Mouse (Mus musculus) CH12.LX (cell line): ENCODE results near the gene Cacul1. TPM values are rescaled to one million over a fixed set of nuclear protein-coding genes. Genes with fewer than 3 reads are reported as not detected.

ENCODE experiments used
- DNase-seq: peaks from one replicate; pipeline ENCODE4 v3.0.0-alpha.2; 2013; ENCODE audit errors: extremely low read depth
- H3K27ac ChIP-seq: 2 replicates; pipeline ENCODE4 v1.5.1; 2012; ENCODE audit warnings: low read depth, mild to moderate bottlenecking, control low read depth, moderate library complexity; ENCODE audit not compliant: insufficient read depth
- H3K27me3 ChIP-seq: replicated peaks from 2 replicates; pipeline ENCODE3; 2012; ENCODE audit warnings: inconsistent platforms
- H3K36me3 ChIP-seq, 2 experiments: replicated peaks in 1 of 2; 2 replicates each; pipeline versions ENCODE3 to v1.6.1; 2012; ENCODE audit warnings: inconsistent platforms in 1 of 2, low read length in 1 of 2, mild to moderate bottlenecking in 1 of 2, mixed read lengths in 1 of 2, moderate library complexity in 1 of 2; ENCODE audit not compliant: control insufficient read depth in 1 of 2, insufficient read depth in 1 of 2
- H3K4me1 ChIP-seq, 2 experiments: 2 replicates each; pipeline ENCODE4 v1.6.1; 2012; ENCODE audit warnings: inconsistent platforms in 1 of 2, moderate library complexity in 1 of 2; ENCODE audit not compliant: insufficient read depth in 2 of 2, control insufficient read depth in 1 of 2
- H3K4me2 ChIP-seq: 2 replicates; pipeline ENCODE4 v1.6.1; 2012; ENCODE audit warnings: low read depth, mild to moderate bottlenecking, control low read depth; ENCODE audit not compliant: poor library complexity, insufficient read depth, severe bottlenecking
- H3K4me3 ChIP-seq, 3 experiments: fragments of 150-350 bp in 1 of 3; sonication (generic) in 1 of 3; replicated peaks in 1 of 3; 2 replicates each; pipeline versions ENCODE3 to v1.5.1; 2011 to 2012; ENCODE audit warnings: low read depth in 2 of 3, low read length in 2 of 3, mild to moderate bottlenecking in 2 of 3, moderate library complexity in 2 of 3, control low read depth in 1 of 3, improper control_type of control experiment in 1 of 3, inconsistent platforms in 1 of 3, mixed read lengths in 1 of 3; ENCODE audit not compliant: poor library complexity in 1 of 3
- H3K79me2 ChIP-seq: replicated peaks from 2 replicates; pipeline ENCODE4 v1.6.1; 2012; ENCODE audit warnings: mild to moderate bottlenecking, moderate library complexity; ENCODE audit not compliant: control insufficient read depth, poor library complexity, insufficient read depth, severe bottlenecking; ENCODE audit errors: extremely low read depth
- H3K9ac ChIP-seq: 2 replicates; pipeline ENCODE4 v1.6.1; 2012; ENCODE audit warnings: low read depth, mild to moderate bottlenecking, control low read depth, moderate library complexity; ENCODE audit not compliant: insufficient read depth
- H3K9me3 ChIP-seq: replicated peaks from 2 replicates; pipeline ENCODE3; 2012; ENCODE audit warnings: low read length, inconsistent platforms, mixed read lengths
- BHLHE40 ChIP-seq: IDR thresholded peaks from 2 replicates; pipeline ENCODE4 v1.6.1; 2011; ENCODE audit warnings: mild to moderate bottlenecking, low read depth, low read length, improper control_type of control experiment
- CHD1 ChIP-seq: IDR thresholded peaks from 2 replicates; pipeline ENCODE4 v1.6.1; 2012; ENCODE audit warnings: low read depth, low read length, improper control_type of control experiment, inconsistent platforms
- CHD2 ChIP-seq: IDR thresholded peaks from 2 replicates; pipeline ENCODE4 v1.6.1; 2011; ENCODE audit warnings: low read length, improper control_type of control experiment
- GABPA ChIP-seq: IDR thresholded peaks from 2 replicates; pipeline ENCODE4 v1.6.1; 2012; ENCODE audit warnings: low read depth, low read length, improper control_type of control experiment, inconsistent platforms; ENCODE audit not compliant: insufficient replicate concordance
- HCFC1 ChIP-seq: IDR thresholded peaks from 2 replicates; pipeline ENCODE4 v1.6.1; 2012; ENCODE audit warnings: low read depth, mild to moderate bottlenecking, inconsistent platforms, low read length, improper control_type of control experiment
- IRF4 ChIP-seq: IDR thresholded peaks from 2 replicates; pipeline ENCODE4 v1.6.1; 2014; ENCODE audit warnings: low read depth, mild to moderate bottlenecking, inconsistent platforms, low read length, improper control_type of control experiment
- JUN ChIP-seq: IDR thresholded peaks from 2 replicates; pipeline ENCODE4 v1.6.1; 2011; ENCODE audit warnings: low read depth, mild to moderate bottlenecking, low read length, improper control_type of control experiment, moderate library complexity; ENCODE audit not compliant: insufficient read depth
- MAFK ChIP-seq: IDR thresholded peaks from 2 replicates; pipeline ENCODE4 v1.6.1; 2011; ENCODE audit warnings: low read length, improper control_type of control experiment; ENCODE audit not compliant: insufficient replicate concordance
- MAX ChIP-seq: IDR thresholded peaks from 2 replicates; pipeline ENCODE4 v1.6.1; 2011; ENCODE audit warnings: low read length, improper control_type of control experiment
- MEF2A ChIP-seq: IDR thresholded peaks from 2 replicates; pipeline ENCODE4 v1.6.1; 2014; ENCODE audit warnings: low read depth, mild to moderate bottlenecking, inconsistent platforms, low read length, improper control_type of control experiment, borderline replicate concordance
- MXI1 ChIP-seq: IDR thresholded peaks from 2 replicates; pipeline ENCODE4 v1.6.1; 2011; ENCODE audit warnings: mild to moderate bottlenecking, low read depth, low read length, improper control_type of control experiment
- MYC ChIP-seq: IDR thresholded peaks from 2 replicates; pipeline ENCODE4 v1.6.1; 2011; ENCODE audit warnings: low read depth, mild to moderate bottlenecking, improper control_type of control experiment, low read length
- NRF1 ChIP-seq: IDR thresholded peaks from 2 replicates; pipeline ENCODE4 v1.6.1; 2014; ENCODE audit warnings: low read depth, mild to moderate bottlenecking, inconsistent platforms, low read length, improper control_type of control experiment, moderate library complexity
- POLR2A ChIP-seq: IDR thresholded peaks from 2 replicates; pipeline ENCODE4 v1.6.1; 2011; ENCODE audit warnings: low read depth, mild to moderate bottlenecking, improper control_type of control experiment, low read length
- RCOR1 ChIP-seq: conservative IDR thresholded peaks from 2 replicates; pipeline ENCODE4 v1.6.1; 2012; ENCODE audit warnings: low read depth, mild to moderate bottlenecking, inconsistent platforms, low read length, improper control_type of control experiment
- SIN3A ChIP-seq: IDR thresholded peaks from 2 replicates; pipeline ENCODE4 v1.6.1; 2012; ENCODE audit warnings: low read length, improper control_type of control experiment, inconsistent platforms
- TBP ChIP-seq: conservative IDR thresholded peaks from 2 replicates; pipeline ENCODE4 v1.6.1; 2011; ENCODE audit warnings: low read depth, low read length, improper control_type of control experiment
- TCF12 ChIP-seq: IDR thresholded peaks from 2 replicates; pipeline ENCODE4 v1.6.1; 2014; ENCODE audit warnings: low read depth, mild to moderate bottlenecking, inconsistent platforms, low read length, improper control_type of control experiment
- UBTF ChIP-seq: IDR thresholded peaks from 2 replicates; pipeline ENCODE4 v1.6.1; 2012; ENCODE audit warnings: low read depth, mild to moderate bottlenecking, inconsistent platforms, low read length, improper control_type of control experiment, moderate library complexity
- ZC3H11A ChIP-seq: IDR thresholded peaks from 2 replicates; pipeline ENCODE4 v1.6.1; 2012; ENCODE audit warnings: low read depth, mild to moderate bottlenecking, inconsistent platforms, low read length, improper control_type of control experiment
- ZNF384 ChIP-seq: IDR thresholded peaks from 2 replicates; pipeline ENCODE4 v1.6.1; 2012; ENCODE audit warnings: low read depth, low read length, improper control_type of control experiment, inconsistent platforms
- dilution Hi-C: fragments of 300-500 bp; cut with MboI; formaldehyde crosslinking; loops from 2 replicates; pipeline ENCODE4 v1.14.3; 2020; ENCODE audit warnings: low sequenced_read_pairs; ENCODE audit not compliant: extremely low pct_unique_long_range_greater_than_20kb, extremely low pct_ligation_motif_present
- in situ Hi-C: fragments of 300-500 bp; cut with MboI; formaldehyde crosslinking; loops from 3 replicates; pipeline ENCODE4 v1.14.3; 2019; ENCODE audit warnings: low sequenced_read_pairs, low pct_ligation_motif_present, low pct_unique_long_range_greater_than_20kb, mixed read lengths
- polyA plus RNA-seq: library from polyadenylated mRNA; unstranded; fragments of >175 nt; gene quantifications from 2 replicates; pipeline ENCODE4 v1.2.1, GENCODE M21; 2012; ENCODE audit warnings: low read depth; ENCODE audit not compliant: insufficient read length
- total RNA-seq, 2 experiments: library from RNA; depleted of rRNA; stranded (reverse); fragments of 300-350 nt in 1 of 2; fragments of >200 nt in 1 of 2; gene quantifications; 2 replicates each; pipeline ENCODE4 v1.2.3; 2012 to 2014

Cacul1 gene
- total and polyA plus RNA-seq, 3 experiments = 17.8 to 45.7 (median 44.6) TPM

GRCm38 (mm10) chr19:60579771-60580581 is 849 bp downstream of the Cacul1 start:
- no peaks in the 10 kb centered on the region for H3K9me3 ChIP-seq
- H3K79me2 ChIP-seq = peaks cover 43% of the 10 kb centered on the region
- dilution Hi-C loops (no loop called here), in situ Hi-C loops (no loop called here)
- H3K9ac ChIP-seq = peak overlapping the region; percentile 97
- peak overlapping the region; percentile 71 to 98 (median 95) for H3K4me3 ChIP-seq
- H3K36me3 ChIP-seq = peaks cover 0 to 15% of the 10 kb centered on the region in 2 experiments
- no peaks in the 10 kb centered on the region for H3K27me3 ChIP-seq
- no peak for TF ChIP-seq BHLHE40
- TF ChIP-seq UBTF = 0 out of 2 replicates have a peak, but pooled peaks have one; percentile 5
- TF ChIP-seq NRF1 = peak; percentile 65
- 0 out of 2 replicates have a peak, but pooled peaks have one; percentile 24 for TF ChIP-seq MYC
- TF ChIP-seq RCOR1 = no peak
- TF ChIP-seq SIN3A = peak; percentile 43; the same call in 1 of the 2 replicates
- peak; percentile 45; the same call in 1 of the 2 replicates for TF ChIP-seq CHD2
- TF ChIP-seq MXI1 = peak; percentile 37
- DNase-seq = peak; percentile 27
- H3K4me2 ChIP-seq = peak overlapping the region; percentile 86
- H3K4me1 ChIP-seq = peaks cover 0 to 41% of the 10 kb centered on the region in 2 experiments; a peak in 2 of 4 replicates
- H3K27ac ChIP-seq = peak overlapping the region; percentile 53

- in situ Hi-C loops (no loop called here), dilution Hi-C loops (no loop called here)
- Histone ChIP-seq H3K9ac (no peak overlapping the region), H3K9me3 (no peaks in the 10 kb centered on the region), H3K27ac (no peak overlapping the region), H3K36me3 (peaks cover 4 to 35% of the 10 kb centered on the region in 2 experiments), H3K79me2 (peaks cover 58% of the 10 kb centered on the region), H3K4me1 (peaks cover 0 to 49% of the 10 kb centered on the region in 2 experiments; a peak in 2 of 4 replicates), H3K4me2 (no peak overlapping the region), H3K4me3 (no peak overlapping the region), H3K27me3 (no peaks in the 10 kb centered on the region)
- no peak for DNase-seq
- no peak for TF ChIP-seq TCF12
These were observed 4.1 kb downstream of the Cacul1 start for GRCm38 (mm10) chr19:60576741-60577140.

GRCm38 (mm10) chr19:60560497-60560896 is 20.3 kb downstream of the Cacul1 start:
- no peak for DNase-seq
- TF ChIP-seq IRF4 = no peak
- no peak for TF ChIP-seq GABPA
- no peak for TF ChIP-seq JUN
- no peak for TF ChIP-seq MEF2A
- no peak for TF ChIP-seq ZNF384
- no peak for TF ChIP-seq RCOR1
- no peak for TF ChIP-seq TBP
- TF ChIP-seq NRF1 = no peak
- no peak for TF ChIP-seq HCFC1
- TF ChIP-seq BHLHE40 = no peak
- TF ChIP-seq POLR2A = no peak
- no peak for TF ChIP-seq CHD1
- no peak for TF ChIP-seq MAFK
- TF ChIP-seq MAX = no peak
- TF ChIP-seq ZC3H11A = no peak
- TF ChIP-seq UBTF = no peak
- Histone ChIP-seq H3K4me3 (no peak overlapping the region), H3K4me1 (no peaks in the 10 kb centered on the region; a peak in 1 of 4 replicates), H3K27me3 (no peaks in the 10 kb centered on the region), H3K9me3 (no peaks in the 10 kb centered on the region), H3K36me3 (peaks cover 7 to 43% of the 10 kb centered on the region in 2 experiments), H3K79me2 (peaks cover 4% of the 10 kb centered on the region; the same call in 1 of the 2 replicates), H3K27ac (no peak overlapping the region), H3K4me2 (no peak overlapping the region), H3K9ac (no peak overlapping the region)
- in situ Hi-C loops = no loop called here
- dilution Hi-C loops = no loop called here
